Mouse (Mus musculus) limb, embryonic 11.5 days (tissue): ENCODE measurements around the gene Mindy3. TPM values are rescaled to one million over a fixed set of nuclear protein-coding genes. Genes with fewer than 3 reads are reported as not detected.
A peak's percentile ranks its signal among the peaks of the same experiment; 100 is the strongest.

Experiments used
- ATAC-seq: fragments of 200-750 bp; cut with Nextera tagmentation; 2 replicates; pipeline ENCODE4 v1.8.0; 2017; ENCODE audit warnings: low read depth; ENCODE audit not compliant: insufficient number of reproducible peaks, low FRiP score, low TSS enrichment
- DNase-seq: peaks from one replicate; pipeline ENCODE4 v3.0.0-alpha.2; 2015; ENCODE audit warnings: low spot score
- H3K27ac ChIP-seq: fragments of 300-500 bp; sonication (generic); replicated peaks from 2 replicates; pipeline ENCODE4 v1.5.1; 2014; ENCODE audit warnings: low read depth, mild to moderate bottlenecking, low read length
- H3K27me3 ChIP-seq: fragments of 300-500 bp; sonication (generic); 2 replicates; pipeline ENCODE4 v1.6.1; 2014; ENCODE audit warnings: mild to moderate bottlenecking, low read length, mixed read lengths; ENCODE audit not compliant: control insufficient read depth, insufficient read depth
- H3K36me3 ChIP-seq: fragments of 300-500 bp; sonication (generic); 2 replicates; pipeline ENCODE4 v1.6.1; 2014; ENCODE audit warnings: mild to moderate bottlenecking, low read length, moderate library complexity, mixed read lengths; ENCODE audit not compliant: control insufficient read depth, insufficient read depth
- H3K4me1 ChIP-seq: fragments of 300-500 bp; sonication (generic); 2 replicates; pipeline ENCODE4 v1.6.1; 2014; ENCODE audit warnings: low read length, mixed read lengths; ENCODE audit not compliant: control insufficient read depth, insufficient read depth
- H3K4me2 ChIP-seq: fragments of 300-500 bp; sonication (generic); 2 replicates; pipeline ENCODE4 v1.6.1; 2014; ENCODE audit warnings: low read depth, mild to moderate bottlenecking, moderate library complexity; ENCODE audit not compliant: severe bottlenecking
- H3K4me3 ChIP-seq: fragments of 300-500 bp; sonication (generic); 2 replicates; pipeline ENCODE4 v1.5.1; 2014; ENCODE audit warnings: low read depth, low read length
- H3K9ac ChIP-seq: fragments of 300-500 bp; sonication (generic); 2 replicates; pipeline ENCODE4 v1.6.1; 2014; ENCODE audit warnings: mild to moderate bottlenecking, low read length
- H3K9me3 ChIP-seq: fragments of 300-500 bp; sonication (generic); 2 replicates; pipeline ENCODE4 v1.6.1; 2016; ENCODE audit warnings: low read length; ENCODE audit not compliant: control insufficient read depth
- WGBS: fragments of 180-500 bp; shearing (Covaris S2); extraction: QIAGEN DNeasy Blood & Tissue Kit; methylation state at CpG from one replicate; pipeline ENCODE4 v1.1.7; 2014; 5-methylcytosine and 5-hydroxymethylcytosine counted together
- polyA plus RNA-seq: library from polyadenylated mRNA; unstranded; fragments of >200 nt; fragmentation: Nextera tagmentation; extraction: Ambion mirVana; gene quantifications from 2 replicates; pipeline ENCODE4 v1.2.1, GENCODE M21; 2014

Mindy3 gene
- polyA plus RNA-seq, 1 experiment from 2014 or later, result 25.5 TPM

- Histone ChIP-seq H3K36me3 (no peaks in the 10 kb centered on the region), H3K9ac (no peak overlapping the region), H3K27ac (no peak overlapping the region), H3K9me3 (no peaks in the 10 kb centered on the region; the same call in 1 of the 2 replicates), H3K4me2 (no peak overlapping the region), H3K4me1 (no peaks in the 10 kb centered on the region), H3K4me3 (no peak overlapping the region), H3K27me3 (no peaks in the 10 kb centered on the region)
- no peak for ATAC-seq
- no peak for DNase-seq
These were observed 110.8 kb downstream of the Mindy3 start for GRCm38 (mm10) chr2:12308466-12308865.

GRCm38 (mm10) chr2:12307311-12307710 is 112.0 kb downstream of the Mindy3 start:
- Histone ChIP-seq H3K36me3 (no peaks in the 10 kb centered on the region), H3K4me2 (no peak overlapping the region), H3K9ac (no peak overlapping the region), H3K9me3 (no peaks in the 10 kb centered on the region; the same call in 1 of the 2 replicates), H3K27ac (no peak overlapping the region), H3K4me1 (no peaks in the 10 kb centered on the region), H3K4me3 (no peak overlapping the region), H3K27me3 (no peaks in the 10 kb centered on the region)
- ATAC-seq (no peak), DNase-seq (no peak)

GRCm38 (mm10) chr2:12305064-12305650 is 114.1 kb downstream of the Mindy3 start:
- no peak for ATAC-seq
- 60% methylated on average over 9 of the region's 9 CpGs for WGBS
- H3K4me2 ChIP-seq, result no peak overlapping the region

GRCm38 (mm10) chr2:12301431-12302170 is 117.7 kb downstream of the Mindy3 start, which contains the start of gene Itga8:
TSS of gene Itga8 (minus strand) at chr2:12301922.
- DNase-seq (peak; percentile 97), ATAC-seq (peak; percentile 90)
- Histone ChIP-seq H3K27me3 (no peaks in the 10 kb centered on the region), H3K4me2 (peak within 1 kb of the TSS; percentile 89), H3K27ac (no peak within 1 kb of the TSS), H3K36me3 (no peaks in the 10 kb centered on the region), H3K9me3 (no peaks in the 10 kb centered on the region; the same call in 1 of the 2 replicates), H3K4me3 (peak within 1 kb of the TSS; percentile 65), H3K9ac (peak within 1 kb of the TSS; percentile 78), H3K4me1 (no peaks in the 10 kb centered on the region)
- under 1% methylated on average over 56 of the region's 56 CpGs for WGBS

More at GRCm38 (mm10) chr2:12305064-12305650, 114.1 kb downstream of the Mindy3 start:
- no peaks in the 10 kb centered on the region for H3K36me3 ChIP-seq
- H3K4me3 ChIP-seq, result no peak overlapping the region
- H3K9me3 ChIP-seq, result no peaks in the 10 kb centered on the region; the same call in 1 of the 2 replicates
- H3K9ac ChIP-seq, result no peak overlapping the region
- no peaks in the 10 kb centered on the region for H3K27me3 ChIP-seq
- H3K4me1 ChIP-seq, result no peaks in the 10 kb centered on the region
- no peak overlapping the region for H3K27ac ChIP-seq
- no peak for DNase-seq

- peak overlapping the region; percentile 78 for H3K9ac ChIP-seq
- ATAC-seq (no peak), DNase-seq (peak; percentile 51)
- H3K9me3 ChIP-seq, result no peaks in the 10 kb centered on the region; the same call in 1 of the 2 replicates
- no peaks in the 10 kb centered on the region for H3K27me3 ChIP-seq
- H3K4me3 ChIP-seq, result peak overlapping the region; percentile 65
- H3K4me2 ChIP-seq, result peak overlapping the region; percentile 89
- 59% methylated on average over 15 of the region's 15 CpGs for WGBS
- no peaks in the 10 kb centered on the region for H3K4me1 ChIP-seq
- H3K36me3 ChIP-seq, result no peaks in the 10 kb centered on the region
- no peak overlapping the region for H3K27ac ChIP-seq
These were observed 118.6 kb downstream of the Mindy3 start for GRCm38 (mm10) chr2:12300449-12301228.

GRCm38 (mm10) chr2:12297287-12297686 is 122.0 kb downstream of the Mindy3 start:
- Histone ChIP-seq H3K4me2 (no peak overlapping the region), H3K4me1 (0 out of 2 replicates have a peak, but pooled peaks cover 7% of the 10 kb centered on the region), H3K4me3 (no peak overlapping the region), H3K9me3 (no peaks in the 10 kb centered on the region), H3K27ac (no peak overlapping the region), H3K9ac (no peak overlapping the region), H3K27me3 (no peaks in the 10 kb centered on the region), H3K36me3 (no peaks in the 10 kb centered on the region)
- WGBS, result 86% methylated on average over 5 of the region's 5 CpGs
- DNase-seq (no peak), ATAC-seq (no peak)

Other genes starting within 250 kb of the Mindy3 start
- 11.4 and 13.9 TPM in 2 replicates for gene Itga8, start 117.5 kb downstream of the Mindy3 start, polyA plus RNA-seq